23 mouse cellular contexts compared by ENCODE assay signal in the genomic region with DNA sequence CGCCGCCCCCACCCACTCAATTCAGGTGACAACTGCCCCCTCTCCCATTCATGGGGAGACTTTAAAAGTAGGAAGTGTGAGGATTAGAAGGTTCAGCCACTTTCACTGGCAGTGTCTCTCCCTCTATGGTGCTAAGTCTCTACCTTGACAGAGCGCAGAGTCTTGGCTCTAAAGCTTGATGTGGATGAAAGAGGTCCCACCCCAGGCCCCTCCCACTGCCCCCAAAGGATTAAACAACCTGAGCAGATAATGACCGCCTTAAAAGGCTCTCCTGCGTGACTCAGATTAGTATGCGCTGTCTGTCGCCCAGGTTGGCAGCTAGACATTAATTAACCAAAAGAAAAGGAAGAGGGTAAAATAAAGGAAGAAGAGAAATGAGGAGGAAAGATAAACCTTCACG.
DNase-seq lines count a peak whose midpoint lies in the region; ATAC-seq and TF ChIP-seq lines count a peak whose summit lies in the region.
"Had no signal": no experiment of that assay in that cellular context is flagged by ENCODE, and none has a peak within 500 bp of the region (broad histone marks: within the 10 kb centered on the region; RNA-seq: fewer than 3 reads in every experiment).

No protein-coding gene starts in this region.

- no peak for ATAC-seq in lung, postnatal 0 days
- ATAC-seq: activated CD4-positive, CD25-positive, alpha-beta regulatory T cell, adult 4 months; CD4-positive, CD25-positive, alpha-beta regulatory T cell, adult 4 months; midbrain, embryonic 13.5 days had no signal

- no peak overlapping the region for H3K4me3 ChIP-seq in lung, postnatal 0 days (ENCODE audit: low read depth, low read length)
- no peak overlapping the region for H3K4me3 ChIP-seq in lung, adult 2 months (replicated peaks; ENCODE audit: extremely low read depth, low read depth, low read length)
- no peak overlapping the region for H3K4me3 ChIP-seq in embryonic fibroblast, embryonic 13.5 days (ENCODE audit: insufficient read depth, low read length)
- H3K4me3 ChIP-seq in myocyte: no peak overlapping the region
- H3K4me3 ChIP-seq: heart, embryonic 13.5 days; liver, embryonic 15.5 days; midbrain, embryonic 13.5 days had no signal

- H3K4me1 ChIP-seq in lung, postnatal 0 days (ENCODE audit: insufficient read depth, low read depth, low read length): peaks cover 21% of the 10 kb centered on the region; the same call in 1 of the 2 replicates
- H3K4me1 ChIP-seq in lung, adult 2 months (ENCODE audit: control insufficient read depth, insufficient read depth, low read length): peaks cover 5% of the 10 kb centered on the region; the same call in 1 of the 2 replicates
- H3K4me1 ChIP-seq in embryonic fibroblast, embryonic 13.5 days (ENCODE audit: control insufficient read depth, insufficient read depth, low read length): peaks cover 18% of the 10 kb centered on the region

- no peak overlapping the region for H3ac ChIP-seq in myocyte (ENCODE audit: control insufficient read depth, insufficient read length)

- H3K36me3 ChIP-seq in lung, postnatal 0 days (ENCODE audit: insufficient read depth, low read length): no peaks in the 10 kb centered on the region
- H3K36me3 ChIP-seq in myocyte (ENCODE audit: control insufficient read depth, insufficient read depth): peaks cover 31% of the 10 kb centered on the region
- H3K36me3 ChIP-seq: heart, embryonic 13.5 days; midbrain, embryonic 13.5 days had no signal

- no peaks in the 10 kb centered on the region for H3K27me3 ChIP-seq in lung, postnatal 0 days (replicated peaks; ENCODE audit: insufficient read depth, low read length)
- H3K27me3 ChIP-seq in myocyte (ENCODE audit: control insufficient read depth, insufficient read depth, insufficient read length): no peaks in the 10 kb centered on the region

- DNase-seq in cerebellum, adult 9-11 months: peak; percentile 10
- no peak for DNase-seq in cerebellum, adult 9-10 months
- no peak for DNase-seq in lung, postnatal 0 days (ENCODE audit: low spot score)
- no peak for DNase-seq in lung, adult 2 months
- no peak for DNase-seq in left cerebral cortex, adult 9 months (ENCODE audit: low spot score in 2 of 2)
- DNase-seq in layer of hippocampus, adult 11-12 months (ENCODE audit: low spot score): no peak
- DNase-seq: adrenal gland, postnatal 25 days; cerebellum, adult 18-20 months; heart, adult 11 months; kidney, adult 11 months; layer of hippocampus, postnatal 36 days; lung, postnatal 10 days; right cerebral cortex, adult 18-20 months; thymus, postnatal 4 days had no signal

- whole genome bisulfite sequencing in lung, postnatal 0 days: 54% methylated on average over 8 of the region's 8 CpGs
- WGBS in lung, adult 2 months: 66% methylated on average over 8 of the region's 8 CpGs

- H3K27ac ChIP-seq in lung, postnatal 0 days (ENCODE audit: low read length): peak overlapping the region; percentile 43; the same call in 1 of the 2 replicates
- H3K27ac ChIP-seq in embryonic fibroblast, embryonic 13.5 days (ENCODE audit: insufficient read depth, low read length): peak overlapping the region; percentile 90
- H3K27ac ChIP-seq: heart, embryonic 13.5 days; hindbrain, embryonic 14.5 days; kidney, postnatal 0 days; liver, embryonic 15.5 days; midbrain, embryonic 13.5 days had no signal

- H3K9ac ChIP-seq in lung, postnatal 0 days (replicated peaks; ENCODE audit: low read depth): no peak overlapping the region
- H3K9ac ChIP-seq: heart, embryonic 13.5 days; hindbrain, embryonic 14.5 days; liver, embryonic 15.5 days; midbrain, embryonic 13.5 days had no signal

- TF ChIP-seq EP300 in lung, postnatal 0 days (IDR thresholded peaks at IDR 0.05): no peak

- H3K79me2 ChIP-seq in myocyte (ENCODE audit: control insufficient read depth, insufficient read depth): peaks cover 16% of the 10 kb centered on the region

- TF ChIP-seq CTCF in lung, postnatal 0 days (IDR thresholded peaks at IDR 0.05): no peak
- no peak for TF ChIP-seq CTCF in lung, adult 2 months (IDR thresholded peaks at IDR 0.05; ENCODE audit: insufficient read depth, low read length)
- TF ChIP-seq CTCF in embryonic fibroblast, embryonic 13.5 days (IDR thresholded peaks at IDR 0.05; ENCODE audit: borderline replicate concordance, insufficient read depth, low read length): no peak

- no peak for TF ChIP-seq POLR2A in lung, adult 2 months (IDR thresholded peaks at IDR 0.05; ENCODE audit: borderline replicate concordance, extremely low read depth, low read depth, low read length)
- no peak for TF ChIP-seq POLR2A in embryonic fibroblast, embryonic 13.5 days (IDR thresholded peaks at IDR 0.05; ENCODE audit: low read depth, low read length)
- TF ChIP-seq POLR2A in myocyte (IDR thresholded peaks at IDR 0.05; ENCODE audit: insufficient read length, low read depth): no peak

- H3K4me2 ChIP-seq in lung, postnatal 0 days (replicated peaks; ENCODE audit: low read depth, low read length): no peak overlapping the region
- H3K4me2 ChIP-seq in myocyte (ENCODE audit: low read depth): peak overlapping the region; percentile 74
- H3K4me2 ChIP-seq: heart, embryonic 13.5 days; hindbrain, embryonic 14.5 days; liver, embryonic 15.5 days; midbrain, embryonic 13.5 days had no signal

- H3K9me3 ChIP-seq in lung, postnatal 0 days (ENCODE audit: low read length): no peaks in the 10 kb centered on the region
- H3K9me3 ChIP-seq: heart, embryonic 13.5 days; liver, embryonic 15.5 days; midbrain, embryonic 13.5 days had no signal

TF ChIP-seq in myocyte, 11 proteins besides CTCF, POLR2A, EP300 and RAD21:
- TF ChIP-seq SRF (IDR thresholded peaks at IDR 0.05; ENCODE audit: control insufficient read depth, insufficient read length, low read depth) (no peak), TCF3 (IDR thresholded peaks at IDR 0.05; ENCODE audit: insufficient read length, low read depth) (no peak), REST (IDR thresholded peaks at IDR 0.05; ENCODE audit: insufficient read depth, insufficient read length) (no peak), USF1 (IDR thresholded peaks at IDR 0.05; ENCODE audit: low read depth) (no peak), MYOG (IDR thresholded peaks at IDR 0.05; ENCODE audit: control insufficient read depth in 1 of 3, insufficient read depth in 1 of 3, insufficient read length in 2 of 3, low read depth in 2 of 3) (no peak), CEBPB (IDR thresholded peaks at IDR 0.05; ENCODE audit: insufficient read depth, poor library complexity, severe bottlenecking) (no peak), E2F4 (IDR thresholded peaks at IDR 0.05; ENCODE audit: insufficient read depth) (no peak), POLR2AphosphoS2 (IDR thresholded peaks at IDR 0.05; ENCODE audit: insufficient read length, low read depth) (no peak)
TF ChIP-seq in myocyte: peak in this region for 0.
